Mouse (Mus musculus): ENCODE results near the gene Washc4.

- TF ChIP-seq ZMIZ1 (IDR thresholded peaks at IDR 0.05; ENCODE audit: low read depth, low read length), result no peak
- TF ChIP-seq CTCF (conservative IDR thresholded peaks at IDR 0.05 in 1 of 2, IDR thresholded peaks at IDR 0.05 in 1 of 2; ENCODE audit: low read depth in 2 of 2, low read length in 2 of 2), result no peak
- no peak for TF ChIP-seq POLR2AphosphoS2 (IDR thresholded peaks at IDR 0.05; ENCODE audit: low read depth, low read length)
- TF ChIP-seq JUND (conservative IDR thresholded peaks at IDR 0.05; ENCODE audit: low read depth, low read length), result no peak
- TF ChIP-seq E2F4 (IDR thresholded peaks at IDR 0.05; ENCODE audit: insufficient replicate concordance, low read depth, low read length), result no peak
- TF ChIP-seq KAT2A (IDR thresholded peaks at IDR 0.05; ENCODE audit: insufficient replicate concordance, low read length), result no peak
- TF ChIP-seq HCFC1 (IDR thresholded peaks at IDR 0.05; ENCODE audit: low read depth, low read length), result no peak
- TF ChIP-seq POLR2A (IDR thresholded peaks at IDR 0.05; ENCODE audit: low read depth, low read length), result no peak
- no peak for TF ChIP-seq MAX (IDR thresholded peaks at IDR 0.05; ENCODE audit: low read length)
These were observed 101.5 kb downstream of the Washc4 start for GRCm38 (mm10) chr10:83644865-83645715.

All from CH12.LX (cell line).